Mouse (Mus musculus): ENCODE results near the gene Tas2r138. TPM values are rescaled to one million over a fixed set of nuclear protein-coding genes. Genes with fewer than 3 reads are reported as not detected.
"Not testable (repeated sequence)": the region's sequence is repeated elsewhere in the genome, so short reads cannot be mapped to it uniquely, and the experiment has no call there.

Gene Tas2r138
- total RNA-seq (2021), result not detected

DNA sequence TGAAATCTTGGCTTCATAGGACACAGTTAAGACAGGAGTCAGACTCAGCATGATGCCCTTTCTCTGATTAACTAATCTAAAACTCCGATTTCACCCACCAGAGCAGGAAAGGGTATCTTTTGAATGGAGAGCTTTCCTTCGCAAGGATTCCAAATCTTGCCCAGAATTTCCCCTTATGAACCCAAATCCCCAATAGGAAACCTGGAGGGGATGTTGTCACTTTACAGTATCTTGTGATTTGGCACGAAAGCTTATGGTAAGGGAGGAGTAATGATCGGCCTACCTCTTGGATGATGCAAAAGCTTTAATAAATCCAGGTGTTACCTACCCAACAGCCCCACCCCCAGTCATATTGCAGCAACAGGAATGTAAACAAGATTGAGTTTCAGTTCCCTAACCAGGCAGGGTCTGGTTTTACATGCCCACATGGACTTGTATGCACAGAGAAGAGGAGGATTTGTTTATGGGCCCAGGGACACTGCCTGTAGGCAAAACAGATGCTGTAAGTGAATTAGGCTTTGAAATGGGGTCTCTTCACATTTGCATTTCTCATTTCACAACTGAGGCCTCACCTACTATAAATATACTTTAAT lies at the start of gene Tas2r138:
Gene Tas2r138, minus strand, starts transcription at position 51 of the 593 bp plus-strand sequence.
- DNase-seq, result no peak
- intact Hi-C loops (cut with DNase I), result loop anchor here (10.0 kb wide), 1 partner anchor 231 kb away; no protein-coding TSS in a partner anchor

DNA sequence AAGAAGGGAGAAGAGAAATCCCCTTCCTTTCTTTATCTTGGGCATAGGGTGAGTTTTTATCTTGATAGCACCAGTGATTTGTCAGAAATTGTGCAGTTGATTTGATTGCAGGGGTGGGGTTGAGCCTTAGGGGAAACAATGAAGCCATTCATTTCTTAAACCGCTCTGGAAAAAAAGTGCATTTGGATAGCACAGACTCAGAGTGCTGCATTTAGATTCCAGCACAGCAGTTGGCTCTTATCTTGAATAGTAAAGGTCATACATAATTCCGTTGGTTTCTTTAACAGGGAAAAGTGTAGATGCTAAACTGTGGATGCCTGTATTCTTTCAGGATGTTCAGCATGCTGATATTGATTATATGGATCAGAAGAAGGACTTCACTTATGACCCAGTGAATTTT lies 47.8 kb upstream of the Tas2r138 start:
- no peak for DNase-seq
- intact Hi-C loops (cut with DNase I), result no loop called here

DNA sequence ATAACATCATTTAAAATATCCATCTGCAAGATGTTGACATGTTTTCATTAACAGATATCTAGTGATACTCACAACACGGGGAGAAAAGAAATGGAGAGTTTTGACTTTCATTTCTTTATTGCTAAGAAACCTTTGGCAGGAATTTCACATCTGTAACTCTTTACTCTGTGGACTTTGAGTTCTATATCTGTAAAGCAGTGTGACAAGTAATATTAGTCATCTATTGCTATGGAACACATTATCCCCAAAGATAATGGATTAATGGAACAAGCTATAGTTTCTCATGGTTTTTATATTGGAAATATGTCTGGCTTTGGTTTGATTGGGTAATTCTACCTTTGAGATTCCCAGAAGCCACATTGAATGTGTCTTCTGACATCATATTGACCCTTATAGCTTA lies 37.8 kb upstream of the Tas2r138 start:
- DNase-seq, result no peak
- intact Hi-C loops (cut with DNase I), result no loop called here

DNA sequence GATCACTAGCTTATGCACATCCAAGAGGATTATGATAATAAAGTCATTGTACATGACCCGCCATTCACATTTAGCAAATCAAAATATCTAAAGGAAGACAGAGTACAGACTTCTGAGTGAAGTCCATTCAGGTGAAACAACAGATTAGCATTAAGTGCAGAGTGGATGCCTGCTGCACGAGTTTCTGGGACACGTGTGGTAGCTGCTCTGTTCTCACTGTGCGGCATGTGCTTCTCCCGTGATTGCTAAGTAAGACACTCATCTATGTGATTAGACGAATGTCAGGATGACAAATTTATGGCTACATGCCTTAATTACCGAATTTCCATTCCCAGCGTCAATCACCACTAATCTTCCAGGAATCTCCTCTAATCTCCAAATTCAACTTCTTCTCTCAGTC lies 32.6 kb upstream of the Tas2r138 start:
- DNase-seq, result no peak
- intact Hi-C loops (cut with DNase I), result no loop called here

DNA sequence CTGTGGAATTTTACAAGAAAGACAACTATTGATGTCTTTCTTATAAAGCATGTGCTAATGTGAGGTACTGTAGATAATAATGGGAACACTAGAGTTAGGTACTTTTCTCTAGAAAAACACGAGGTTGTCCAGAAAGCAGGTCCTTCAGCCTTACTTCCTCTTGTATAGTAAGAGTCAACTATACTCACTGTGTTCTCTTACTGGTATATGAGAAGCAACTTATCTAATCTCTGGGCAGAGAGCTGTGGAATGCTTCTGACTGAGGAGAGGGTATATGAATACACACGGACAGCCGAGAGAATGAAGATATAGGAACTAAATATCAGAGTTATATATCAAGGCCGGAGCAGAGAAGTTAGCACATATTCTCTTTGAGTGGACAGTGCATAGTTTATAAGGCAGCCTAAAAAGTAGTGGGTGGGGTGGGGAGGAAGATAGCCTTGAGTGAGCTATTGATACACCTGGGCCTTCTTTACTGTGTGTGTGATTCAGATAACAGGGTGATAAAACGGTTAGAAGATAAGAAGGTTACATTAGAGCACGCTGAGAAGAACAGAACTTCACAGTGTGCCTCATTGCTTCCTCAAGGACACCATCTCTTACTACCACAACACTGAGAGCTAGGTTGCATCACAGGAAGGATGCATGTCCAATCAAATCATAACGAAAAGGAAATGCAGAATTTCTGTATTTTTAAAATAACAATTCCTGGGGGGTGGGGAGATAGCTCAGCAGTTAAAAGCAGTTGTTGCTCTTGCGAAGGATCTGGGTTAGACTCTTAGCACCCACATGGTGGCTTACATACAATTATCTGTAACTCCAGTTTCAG lies 27.8 kb upstream of the Tas2r138 start:
- DNase-seq, result no peak
- intact Hi-C loops (cut with DNase I), result no loop called here

DNA sequence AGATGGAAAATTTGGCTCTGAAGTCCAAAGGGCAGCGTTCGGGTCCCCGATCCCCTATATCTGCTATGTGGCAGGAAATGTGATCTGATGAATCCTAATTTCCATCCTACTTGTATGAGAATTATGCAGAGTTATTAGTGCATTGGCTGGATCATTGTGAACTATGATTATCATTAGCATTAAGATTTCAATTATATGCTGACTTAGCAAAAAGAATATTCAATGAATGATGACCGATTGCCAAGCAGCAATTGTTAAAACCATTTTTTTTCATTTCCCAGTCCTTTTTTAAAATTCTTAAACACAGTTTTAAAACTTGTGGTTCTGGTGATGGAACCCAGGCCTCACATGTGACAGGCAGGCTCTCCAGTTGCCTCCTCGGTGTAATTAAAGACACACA lies 24.6 kb upstream of the Tas2r138 start:
- DNase-seq, result no peak
- intact Hi-C loops (cut with DNase I), result no loop called here

DNA sequence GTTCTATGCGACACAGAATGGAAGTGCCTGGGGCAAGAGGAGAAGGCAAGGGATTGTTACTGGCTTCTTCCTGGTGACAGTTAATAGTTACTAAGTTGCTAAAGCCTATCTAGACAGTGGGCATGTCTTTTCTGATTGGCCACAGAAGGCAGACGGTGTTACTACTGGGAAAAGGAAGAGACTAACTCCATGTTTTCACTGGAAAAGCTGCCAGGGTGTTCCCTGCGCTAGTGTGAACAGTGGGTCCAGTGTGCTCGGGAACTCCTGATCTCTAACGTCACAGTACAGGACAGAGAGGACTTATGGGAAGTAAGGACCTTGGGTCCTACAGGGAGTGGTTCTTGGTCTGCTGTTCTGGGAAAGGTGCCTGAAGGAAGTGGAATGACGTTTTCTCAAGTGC lies 22.4 kb upstream of the Tas2r138 start:
- no peak for DNase-seq
- intact Hi-C loops (cut with DNase I), result no loop called here

DNA sequence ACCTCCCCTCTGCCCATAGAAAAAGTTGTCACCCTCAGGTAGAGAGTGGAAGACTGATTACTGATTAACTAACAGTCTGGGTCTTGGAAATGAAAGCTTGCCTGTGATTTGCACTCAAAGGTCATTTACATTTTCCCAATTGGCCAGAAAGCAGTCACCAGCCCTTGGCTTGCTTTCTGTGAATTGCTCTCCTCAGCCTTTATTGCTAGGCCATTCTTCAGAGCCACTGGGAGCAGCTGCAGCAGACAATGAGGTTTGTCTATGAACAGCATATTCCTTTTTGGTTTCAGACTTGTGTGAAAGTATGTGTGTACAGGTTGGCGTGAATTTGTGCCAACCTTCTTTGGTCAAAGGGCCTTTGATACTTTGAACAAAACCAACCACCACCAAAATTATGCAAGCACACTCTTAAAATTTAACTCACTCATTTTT lies 21.5 kb upstream of the Tas2r138 start:
- intact Hi-C loops (cut with DNase I), result no loop called here
- DNase-seq, result no peak

DNA sequence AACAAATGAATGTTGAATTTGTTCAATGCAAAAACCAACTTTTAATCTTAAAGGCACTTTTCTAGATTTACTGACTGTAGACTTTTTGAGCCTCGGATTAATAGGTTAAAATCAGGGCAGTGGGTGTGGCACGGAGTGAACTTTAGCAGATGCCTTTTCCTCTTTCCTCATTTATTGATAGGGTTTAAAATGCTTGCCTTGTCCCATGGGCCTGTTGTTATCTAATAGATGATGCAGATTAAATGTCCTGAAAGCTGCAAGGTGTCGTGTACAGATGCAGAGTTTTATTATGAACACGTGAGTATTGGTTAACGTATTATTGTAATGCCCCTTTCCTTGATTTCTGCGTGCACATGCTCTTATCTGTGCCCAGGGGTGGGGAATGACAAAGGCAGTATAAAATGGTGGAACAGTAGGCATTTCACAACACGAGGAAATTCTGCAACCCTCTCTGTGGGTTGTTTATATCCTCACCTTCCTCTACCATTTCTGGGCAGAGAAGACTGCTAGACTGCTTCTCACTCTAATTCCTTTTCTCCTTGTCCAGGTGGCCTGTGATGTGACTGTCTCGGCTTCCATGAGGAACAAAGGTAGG lies 15.4 kb upstream of the Tas2r138 start, which contains the start of gene Mgam:
Gene Mgam, plus strand, starts transcription at position 426 of the 595 bp plus-strand sequence.
- no peak for DNase-seq
- intact Hi-C loops (cut with DNase I), result no loop called here

DNA sequence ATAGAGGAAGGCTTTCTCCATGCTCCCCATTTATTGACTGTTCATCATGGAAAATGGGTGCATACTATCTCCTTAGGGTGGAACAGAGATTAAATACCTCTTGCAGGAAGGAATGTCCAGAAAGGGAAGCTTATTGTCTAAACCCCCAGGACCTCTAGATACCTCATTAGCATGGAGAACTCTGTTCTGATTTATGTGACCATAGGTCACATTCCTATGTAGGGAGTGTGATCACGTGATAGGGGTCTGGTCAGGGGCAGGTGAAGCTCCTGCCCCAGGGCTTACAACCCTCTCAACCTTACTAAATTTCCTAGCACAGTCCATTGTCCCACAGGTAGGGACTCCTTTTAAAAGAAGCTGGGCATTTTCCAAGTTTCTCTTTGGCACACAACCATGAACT lies 13.0 kb upstream of the Tas2r138 start:
- no peak for DNase-seq
- intact Hi-C loops (cut with DNase I), result no loop called here

DNA sequence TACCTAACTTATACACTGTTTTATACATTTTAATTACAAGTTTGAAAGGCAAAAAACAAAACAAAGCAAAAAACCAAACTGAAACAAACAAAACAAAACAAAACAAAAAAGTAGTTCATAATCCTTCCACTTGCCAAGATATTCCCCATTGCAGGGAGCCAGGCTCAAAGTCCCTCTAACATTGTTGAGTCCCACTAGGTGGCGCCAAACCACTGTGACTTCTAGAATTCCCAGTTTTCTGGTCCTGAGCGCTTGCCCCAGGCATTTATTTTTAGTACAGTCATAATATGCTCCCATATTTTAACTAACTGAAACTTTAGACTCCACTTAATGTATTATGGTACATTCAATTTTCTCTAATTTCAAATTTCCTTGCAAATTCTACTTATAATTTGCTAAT lies 4.9 kb upstream of the Tas2r138 start:
- peak; percentile 74 for DNase-seq
- intact Hi-C loops (cut with DNase I), result loop anchor here (2.0 to 10.0 kb wide), 2 partner anchors 71 to 227 kb away; no protein-coding TSS in a partner anchor

DNA sequence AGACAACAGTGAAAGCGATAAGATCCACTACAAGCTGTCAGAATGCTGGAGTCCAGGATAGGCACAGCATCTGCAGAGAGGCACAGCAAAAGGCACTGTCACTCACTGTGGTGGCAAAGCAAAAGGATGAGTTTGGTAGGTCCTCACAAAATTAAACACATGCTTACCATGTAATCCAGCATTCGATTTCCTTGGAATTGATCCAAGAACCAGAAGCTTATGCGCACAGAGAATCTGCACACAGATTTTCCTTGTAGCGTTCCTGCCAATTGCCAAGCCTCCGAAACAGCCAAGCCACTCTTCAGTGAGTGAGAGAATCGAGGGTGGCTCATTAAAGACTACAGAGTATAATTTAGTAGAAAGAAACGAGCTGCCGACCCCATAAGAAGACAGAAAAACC lies 2.9 kb downstream of the Tas2r138 start:
- intact Hi-C loops (cut with DNase I), result loop anchor here (10.0 kb wide), 1 partner anchor 235 kb away; no protein-coding TSS in a partner anchor
- DNase-seq, result peak; percentile 9

DNA sequence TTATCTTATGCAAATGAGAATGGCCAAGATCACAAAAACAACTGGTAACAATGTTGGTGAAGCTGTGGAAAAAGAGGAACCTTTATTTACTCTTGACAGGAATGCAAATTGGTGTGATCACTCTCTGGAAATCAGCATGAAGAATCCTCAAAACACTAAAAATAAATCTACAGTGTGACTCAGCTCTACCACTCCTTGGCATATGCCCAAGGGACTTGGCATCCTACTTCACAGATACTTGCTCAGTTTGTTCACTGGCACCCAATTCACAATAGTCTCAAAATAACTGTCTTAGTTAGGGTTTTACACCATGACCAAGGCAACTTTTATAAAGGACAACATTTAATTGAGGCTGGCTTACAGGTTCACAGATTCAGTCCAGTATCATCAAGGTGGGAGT lies 5.7 kb downstream of the Tas2r138 start:
- DNase-seq, result peak; percentile 15
- intact Hi-C loops (cut with DNase I), result no loop called here

DNA sequence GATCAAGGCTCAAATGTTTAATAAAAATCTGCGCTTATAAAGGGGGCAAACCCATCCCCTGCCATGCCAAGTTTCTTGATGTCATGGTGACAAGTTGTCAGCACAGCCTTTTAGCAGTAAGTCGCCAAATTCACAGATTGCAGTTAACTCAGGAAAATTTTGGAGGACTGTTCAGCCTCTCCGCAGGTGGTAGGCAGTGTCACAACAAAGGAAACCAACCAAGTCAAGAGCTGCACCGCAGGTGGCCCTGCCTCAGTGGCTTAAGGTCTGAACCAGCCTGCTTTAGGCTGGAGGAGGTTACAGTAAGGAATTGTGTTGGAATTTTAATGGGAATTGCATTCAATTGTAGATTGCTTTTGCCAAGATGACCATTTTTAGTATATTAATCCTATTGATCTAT lies 14.6 kb downstream of the Tas2r138 start:
- intact Hi-C loops (cut with DNase I), result not testable (repeated sequence)

DNA sequence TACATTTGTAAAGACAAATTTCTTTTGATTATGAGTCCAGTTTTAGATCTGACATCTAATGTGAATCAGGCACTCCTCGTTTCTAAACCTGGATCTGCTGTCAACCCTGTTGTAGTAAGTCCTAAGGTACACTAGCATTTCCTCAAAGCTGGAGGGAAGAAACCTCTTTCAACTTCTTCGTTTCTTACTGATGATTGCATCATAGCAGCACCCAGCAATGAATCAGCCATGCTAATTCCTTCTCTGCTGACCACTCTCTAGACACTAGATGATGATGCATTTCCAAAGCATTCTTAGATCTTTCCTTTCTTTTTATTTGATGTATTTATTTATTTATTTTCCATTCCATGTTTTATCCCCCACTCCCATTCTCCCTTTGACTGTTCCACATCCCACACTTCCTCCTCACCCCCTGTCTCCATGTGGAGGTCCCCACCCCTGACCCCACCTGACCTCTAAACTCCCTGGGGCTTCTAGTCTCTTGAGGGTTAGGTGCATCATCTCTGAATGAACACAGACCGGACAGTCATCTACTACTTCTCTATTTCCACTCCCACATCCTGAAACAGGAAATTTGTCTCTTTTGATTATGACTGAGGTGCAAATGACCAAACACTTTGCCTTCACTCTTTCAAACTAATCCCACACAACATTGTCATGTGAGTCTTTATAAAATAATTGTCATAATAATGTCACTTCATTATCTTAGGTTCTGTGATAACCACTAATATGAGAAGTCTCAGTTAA lies 18.1 kb downstream of the Tas2r138 start:
- no peak for DNase-seq
- intact Hi-C loops (cut with DNase I), result no loop called here

More for the DNA sequence above, 14.6 kb downstream of the Tas2r138 start:
- DNase-seq, result not testable (repeated sequence)

DNA sequence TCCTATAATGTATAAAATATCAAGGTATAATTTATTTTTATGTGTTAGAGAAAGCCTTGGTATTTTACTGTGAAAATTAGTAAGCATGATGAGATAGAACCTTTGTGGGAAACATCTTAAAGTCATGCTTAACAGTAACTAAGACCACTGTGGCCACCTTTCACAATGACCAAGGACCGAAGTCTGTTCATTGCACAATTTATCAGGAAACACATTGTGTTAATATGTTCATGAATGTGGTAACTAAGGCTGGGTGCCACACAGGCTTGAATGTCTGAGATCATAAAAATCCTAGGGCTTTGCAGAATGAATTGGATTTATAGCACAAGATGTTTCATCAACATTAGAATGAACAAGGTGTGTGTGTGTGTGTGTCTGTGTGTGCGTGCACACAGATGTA lies 24.8 kb downstream of the Tas2r138 start:
- intact Hi-C loops (cut with DNase I), result no loop called here
- DNase-seq, result no peak

DNA sequence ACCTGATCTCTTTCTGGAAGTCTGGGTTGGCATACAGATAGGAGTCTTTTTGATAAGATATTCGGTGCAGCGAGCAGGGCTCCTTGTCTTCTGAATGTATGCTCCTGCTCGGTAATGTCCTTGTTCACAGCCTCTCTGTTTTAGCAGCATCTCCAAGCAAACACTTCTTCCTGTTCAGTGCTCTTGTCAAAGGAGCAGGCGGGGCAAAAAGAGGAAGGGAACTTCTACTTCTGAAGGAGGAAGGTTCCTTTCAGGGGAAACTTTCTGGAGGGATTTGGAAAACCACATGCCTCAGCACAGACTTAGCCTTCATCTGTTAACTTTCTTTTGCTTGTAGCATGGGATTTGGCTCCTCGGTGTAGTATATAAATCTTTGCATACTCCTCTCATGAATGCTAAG lies 27.5 kb downstream of the Tas2r138 start, which contains the start of gene Clec5a:
Gene Clec5a, minus strand, starts transcription at position 177 of the 400 bp plus-strand sequence.
- intact Hi-C loops (cut with DNase I), result no loop called here
- DNase-seq, result no peak

DNA sequence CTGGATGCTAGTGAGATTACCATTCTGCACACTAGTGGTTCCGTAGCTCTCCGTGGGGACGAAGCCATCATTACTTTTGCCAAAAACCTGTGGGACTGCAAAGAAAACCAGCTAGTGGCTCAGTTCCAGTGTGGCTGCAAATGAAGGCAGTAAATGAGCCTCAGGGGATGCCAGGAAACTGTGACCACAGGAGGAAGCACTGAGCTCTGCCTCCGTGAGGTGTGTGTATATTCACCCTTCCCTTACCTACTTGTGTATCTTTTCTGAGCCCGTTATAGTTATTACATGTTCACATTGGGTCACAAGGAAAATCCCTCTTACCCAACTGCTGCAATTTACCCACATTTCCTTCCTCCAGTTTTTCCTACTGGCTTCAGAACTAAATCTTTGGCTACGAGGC lies 28.8 kb downstream of the Tas2r138 start:
- no peak for DNase-seq
- intact Hi-C loops (cut with DNase I), result no loop called here

DNA sequence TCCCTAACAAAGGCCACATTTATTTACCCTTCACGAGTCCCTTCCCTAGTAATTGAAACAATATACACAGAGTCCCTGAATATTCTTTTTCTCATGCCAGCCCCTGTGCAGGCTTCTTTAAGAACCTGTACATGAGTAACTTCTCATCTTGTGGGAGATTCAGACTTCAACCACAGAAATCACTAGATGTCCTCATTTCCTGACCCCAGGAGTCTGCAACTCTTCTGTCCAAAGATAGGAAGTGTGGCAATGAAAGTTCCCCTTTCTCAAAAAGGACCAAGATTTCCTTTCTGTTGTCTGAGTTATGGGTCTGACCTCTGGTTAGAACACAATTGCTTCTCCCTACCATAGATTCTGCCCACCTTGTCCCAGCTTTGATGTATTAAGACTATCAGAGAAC lies 36.8 kb downstream of the Tas2r138 start:
- DNase-seq, result no peak
- intact Hi-C loops (cut with DNase I), result no loop called here

DNA sequence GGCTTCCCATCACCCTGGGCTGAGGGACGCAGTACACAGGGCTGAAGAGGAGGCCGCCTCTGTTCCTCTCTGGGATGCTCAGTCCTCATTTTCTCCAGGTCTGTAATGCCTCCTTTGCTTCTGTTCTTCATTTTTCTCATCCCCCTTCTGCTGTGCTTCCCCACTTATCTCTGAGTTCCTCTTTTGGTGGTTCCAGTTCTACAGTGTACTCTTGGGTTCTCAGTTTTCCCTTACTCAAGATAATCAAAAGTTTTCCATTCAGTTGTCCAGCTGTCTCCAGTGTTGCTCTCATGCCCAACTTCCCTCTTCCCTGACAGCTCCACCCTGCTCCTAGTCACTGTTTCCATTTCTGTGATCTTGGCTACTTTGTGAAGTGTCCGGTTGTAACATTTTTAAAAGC lies 39.5 kb downstream of the Tas2r138 start:
- DNase-seq, result no peak
- intact Hi-C loops (cut with DNase I), result no loop called here

DNA sequence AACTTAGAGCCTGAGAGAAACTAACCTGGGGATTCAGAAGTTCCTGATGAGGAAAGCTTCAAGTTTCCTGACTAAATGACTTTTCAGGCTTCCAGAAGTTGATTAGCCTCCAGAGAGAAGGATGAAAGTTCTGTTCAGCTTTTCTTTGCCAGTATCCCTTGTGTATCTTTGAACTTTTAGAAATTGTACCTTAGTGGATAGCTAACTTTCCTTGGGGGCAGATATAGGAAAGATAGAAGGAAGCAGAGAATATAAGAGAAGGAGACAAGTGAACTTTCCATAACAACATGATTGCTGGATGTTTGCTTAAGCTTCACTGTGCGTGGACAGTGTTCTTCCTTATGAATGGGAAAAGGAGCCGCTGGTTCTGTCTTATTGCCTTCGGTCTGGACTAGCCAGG lies 43.9 kb downstream of the Tas2r138 start, which contains the start of gene Olfr460:
Gene Olfr460, plus strand, starts transcription at position 301 of the 400 bp plus-strand sequence.
- intact Hi-C loops (cut with DNase I), result no loop called here
- no peak for DNase-seq

Data from left cerebral cortex, postnatal 4 days (tissue).